Mouse (Mus musculus) liver, embryonic 15.5 days (tissue): ENCODE results near the gene Yjefn3. TPM values are rescaled to one million over a fixed set of nuclear protein-coding genes. Genes with fewer than 3 reads are reported as not detected.
A peak's percentile ranks its signal among the peaks of the same experiment; 100 is the strongest.
"Not testable (repeated sequence)": the region's sequence is repeated elsewhere in the genome, so short reads cannot be mapped to it uniquely, and the experiment has no call there.

Experiments
- ATAC-seq: fragments of 200-750 bp; cut with Nextera tagmentation; 2 replicates; pipeline ENCODE4 v1.8.0; 2017; ENCODE audit warnings: moderate number of reproducible peaks, mild to moderate bottlenecking, moderate library complexity; ENCODE audit not compliant: insufficient read depth
- H3K27ac ChIP-seq: fragments of 300-500 bp; sonication (generic); replicated peaks from 2 replicates; pipeline ENCODE4 v1.5.1; 2015; ENCODE audit warnings: mild to moderate bottlenecking, inconsistent platforms
- H3K27me3 ChIP-seq: fragments of 300-500 bp; sonication (generic); 2 replicates; pipeline ENCODE4 v1.6.1; 2015; ENCODE audit warnings: mild to moderate bottlenecking, inconsistent platforms
- H3K36me3 ChIP-seq: fragments of 300-500 bp; sonication (generic); replicated peaks from 2 replicates; pipeline ENCODE4 v1.6.1; 2015; ENCODE audit warnings: moderate library complexity, mild to moderate bottlenecking, inconsistent platforms
- H3K4me1 ChIP-seq: fragments of 300-500 bp; sonication (generic); replicated peaks from 2 replicates; pipeline ENCODE4 v1.6.1; 2015; ENCODE audit warnings: inconsistent platforms
- H3K4me2 ChIP-seq: fragments of 300-500 bp; sonication (generic); 2 replicates; pipeline ENCODE4 v1.6.1; 2015; ENCODE audit warnings: moderate library complexity, mild to moderate bottlenecking, inconsistent platforms
- H3K4me3 ChIP-seq: fragments of 300-500 bp; sonication (generic); replicated peaks from 2 replicates; pipeline ENCODE4 v1.5.1; 2015; ENCODE audit warnings: mild to moderate bottlenecking, inconsistent platforms
- H3K9ac ChIP-seq: fragments of 300-500 bp; sonication (generic); 2 replicates; pipeline ENCODE4 v1.6.1; 2015; ENCODE audit warnings: moderate library complexity, mild to moderate bottlenecking, inconsistent platforms
- H3K9me3 ChIP-seq: fragments of 300-500 bp; sonication (generic); replicated peaks from 2 replicates; pipeline ENCODE4 v1.6.1; 2016; ENCODE audit warnings: inconsistent platforms
- WGBS: fragments of 180-500 bp; shearing (Covaris S2); methylation state at CpG from one replicate; pipeline ENCODE4 v1.1.7; 2015; ENCODE audit warnings: mixed read lengths; ENCODE audit not compliant: insufficient replicate concordance; 5-methylcytosine and 5-hydroxymethylcytosine counted together
- polyA plus RNA-seq: library from polyadenylated mRNA; unstranded; fragments of >200 nt; fragmentation: Nextera tagmentation; extraction: Ambion mirVana; gene quantifications from 2 replicates; pipeline ENCODE4 v1.2.1, GENCODE M21; 2015

Yjefn3 gene
- 0.51 and 0.54 TPM in 2 replicates for polyA plus RNA-seq

DNA sequence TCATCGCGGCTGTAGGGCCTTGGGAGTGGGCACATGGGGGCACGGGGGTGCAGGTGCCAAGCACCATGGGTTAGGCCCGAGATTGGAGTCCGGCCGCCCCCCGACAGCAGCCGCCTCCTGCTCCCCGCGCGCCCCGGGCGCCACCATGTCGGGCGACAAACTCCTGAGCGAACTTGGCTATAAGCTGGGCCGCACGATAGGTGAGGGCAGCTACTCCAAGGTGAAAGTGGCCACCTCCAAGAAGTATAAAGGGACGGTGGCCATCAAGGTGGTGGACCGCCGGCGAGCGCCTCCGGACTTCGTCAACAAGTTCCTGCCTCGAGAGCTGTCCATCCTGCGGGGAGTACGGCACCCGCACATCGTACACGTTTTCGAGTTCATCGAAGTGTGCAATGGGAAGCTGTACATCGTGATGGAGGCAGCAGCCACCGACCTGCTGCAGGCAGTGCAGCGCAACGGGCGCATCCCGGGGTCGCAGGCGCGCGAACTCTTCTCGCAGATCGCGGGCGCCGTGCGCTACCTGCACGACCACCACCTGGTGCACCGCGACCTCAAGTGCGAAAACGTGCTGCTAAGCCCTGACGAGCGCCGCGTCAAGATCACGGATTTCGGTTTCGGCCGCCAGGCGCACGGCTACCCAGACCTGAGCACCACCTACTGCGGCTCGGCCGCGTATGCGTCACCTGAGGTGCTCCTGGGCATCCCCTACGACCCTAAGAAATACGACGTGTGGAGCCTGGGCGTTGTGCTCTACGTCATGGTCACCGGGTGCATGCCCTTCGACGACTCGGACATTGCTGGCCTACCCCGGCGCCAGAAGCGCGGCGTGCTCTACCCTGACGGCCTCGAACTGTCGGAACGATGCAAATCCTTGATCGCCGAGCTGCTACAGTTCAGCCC is at the start of gene Yjefn3, which contains the start of the genes Tssk6 and Ndufa13:
Gene Yjefn3, minus strand, starts transcription at position 550 of the 900 bp plus-strand sequence.
Gene Tssk6, plus strand, starts transcription at position 22 of the 900 bp plus-strand sequence.
Gene Ndufa13, minus strand, starts transcription at position 396 of the 900 bp plus-strand sequence.
- peak within 1 kb of the TSS; percentile 65 for H3K4me3 ChIP-seq
- H3K4me2 ChIP-seq, result peak within 1 kb of the TSS; percentile 99
- H3K9ac ChIP-seq, result peak within 1 kb of the TSS; percentile 88
- ATAC-seq, result peak; percentile 38
- peaks cover 74% of the 10 kb centered on the region for H3K4me1 ChIP-seq
- peaks cover 6% of the 10 kb centered on the region for H3K36me3 ChIP-seq
- no peaks in the 10 kb centered on the region for H3K9me3 ChIP-seq
- no peaks in the 10 kb centered on the region for H3K27me3 ChIP-seq
- peak within 1 kb of the TSS; percentile 96 for H3K27ac ChIP-seq
- WGBS, result 2% methylated on average over 89 of the region's 89 CpGs

DNA sequence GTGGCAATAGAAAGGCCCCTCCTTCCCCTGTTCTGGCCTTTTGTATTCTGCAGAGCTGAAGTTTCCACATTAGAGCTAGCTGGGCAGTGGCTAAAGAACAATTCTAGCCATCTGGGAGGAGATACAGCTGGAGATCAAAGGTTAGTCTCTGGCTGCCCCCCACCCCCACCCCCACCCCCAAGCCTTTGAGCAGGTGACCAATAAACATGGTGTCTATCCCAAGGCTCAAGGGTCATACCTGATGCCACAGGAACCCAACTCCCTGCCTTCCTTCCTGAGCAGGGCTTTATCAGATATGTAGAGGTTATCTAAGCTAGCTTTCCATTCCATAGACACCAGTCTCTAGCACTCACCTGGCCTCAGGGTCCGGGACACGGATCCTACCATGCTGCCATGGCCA is 47.8 kb upstream of the Yjefn3 start:
- H3K27ac ChIP-seq, result peak overlapping the region; percentile 53
- no peaks in the 10 kb centered on the region for H3K9me3 ChIP-seq
- no peak overlapping the region for H3K9ac ChIP-seq
- peaks cover 43% of the 10 kb centered on the region for H3K4me1 ChIP-seq
- peak; percentile 46; the same call in 1 of the 2 replicates for ATAC-seq
- H3K27me3 ChIP-seq, result no peaks in the 10 kb centered on the region
- no peak overlapping the region for H3K4me3 ChIP-seq
- H3K36me3 ChIP-seq, result peaks cover 45% of the 10 kb centered on the region
- 84% methylated on average over 2 of the region's 2 CpGs for WGBS
- no peak overlapping the region for H3K4me2 ChIP-seq

- H3K4me3 ChIP-seq, H3K27ac ChIP-seq, H3K27me3 ChIP-seq, H3K9ac ChIP-seq, H3K4me2 ChIP-seq, ATAC-seq, H3K9me3 ChIP-seq: not testable (repeated sequence)
- peaks cover 57% of the 10 kb centered on the region for H3K4me1 ChIP-seq
- peaks cover 21% of the 10 kb centered on the region for H3K36me3 ChIP-seq
- 62% methylated on average over 3 of the region's 3 CpGs for WGBS
Observed at GRCm38 (mm10) chr8:69942495-69942894, 40.0 kb upstream of the Yjefn3 start.

GRCm38 (mm10) chr8:69940386-69940785 is 37.9 kb upstream of the Yjefn3 start:
- H3K36me3 ChIP-seq, result peaks cover 15% of the 10 kb centered on the region
- H3K9me3 ChIP-seq, result no peaks in the 10 kb centered on the region
- WGBS, result 42% methylated on average over 2 of the region's 2 CpGs
- no peak for ATAC-seq
- no peak overlapping the region for H3K4me3 ChIP-seq
- peak overlapping the region; percentile 38 for H3K27ac ChIP-seq
- no peaks in the 10 kb centered on the region for H3K27me3 ChIP-seq
- H3K4me2 ChIP-seq, result no peak overlapping the region
- H3K4me1 ChIP-seq, result peaks cover 76% of the 10 kb centered on the region
- no peak overlapping the region for H3K9ac ChIP-seq

DNA sequence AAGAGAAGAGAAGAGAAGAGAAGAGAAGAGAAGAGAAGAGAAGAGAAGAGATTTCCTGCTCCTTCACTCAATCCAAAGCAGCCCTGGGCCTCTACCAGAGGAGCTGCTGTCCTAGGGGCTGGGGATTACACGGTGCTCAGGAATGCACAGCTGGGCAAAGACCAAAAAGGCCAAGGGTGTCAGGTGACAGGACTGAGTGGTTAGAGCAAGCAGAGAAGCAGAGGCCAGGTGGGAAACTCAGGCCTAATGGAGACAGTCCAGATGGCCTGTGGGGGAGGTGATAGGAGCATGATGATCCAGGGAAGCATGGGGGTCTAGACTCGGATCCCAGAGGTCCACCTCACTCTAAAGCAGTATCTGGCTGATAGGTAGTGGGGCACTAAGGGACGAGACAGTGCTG is 37.1 kb upstream of the Yjefn3 start:
- Histone ChIP-seq H3K4me1 (peaks cover 73% of the 10 kb centered on the region), H3K4me3 (no peak overlapping the region), H3K36me3 (peaks cover 22% of the 10 kb centered on the region), H3K9me3 (no peaks in the 10 kb centered on the region), H3K27me3 (no peaks in the 10 kb centered on the region), H3K4me2 (no peak overlapping the region), H3K27ac (peak overlapping the region; percentile 38), H3K9ac (no peak overlapping the region)
- ATAC-seq, result peak; percentile 56; the same call in 1 of the 2 replicates
- 26% methylated on average over 3 of the region's 3 CpGs for WGBS

DNA sequence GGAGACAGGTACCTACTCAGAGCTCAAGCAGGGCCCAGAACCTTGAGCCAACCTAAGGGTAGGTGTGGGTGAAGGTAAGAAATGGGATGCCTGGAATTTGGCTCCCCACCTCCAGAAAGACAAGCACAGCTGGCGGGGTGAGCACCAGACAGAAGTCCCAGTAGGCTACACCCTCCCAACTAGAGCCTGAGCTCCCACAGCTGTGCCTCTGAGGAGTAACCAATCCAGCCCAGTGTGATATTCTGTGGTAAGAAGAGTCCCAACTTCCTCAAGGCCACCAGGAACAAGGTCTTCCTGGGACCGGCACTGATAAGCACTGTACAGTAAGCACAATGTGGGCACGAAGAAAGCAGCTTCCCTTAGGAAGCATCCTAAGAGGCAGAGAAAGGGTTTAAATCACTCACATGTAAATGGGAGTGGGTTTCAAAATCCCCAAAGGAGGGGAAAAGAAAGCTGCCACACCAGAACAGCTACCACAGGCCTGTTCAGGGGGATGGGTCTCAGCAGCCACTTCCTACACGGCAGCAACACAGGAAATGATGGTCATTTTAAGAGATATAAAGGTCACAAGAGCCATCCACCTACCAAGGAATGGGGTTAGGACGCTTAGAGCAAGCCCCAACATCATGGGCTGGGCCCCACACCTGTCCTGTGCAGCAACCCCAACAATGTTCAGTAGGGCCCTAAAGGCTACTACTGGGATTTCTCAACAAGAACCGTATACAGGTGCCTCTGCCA is 35.9 kb upstream of the Yjefn3 start:
- H3K9me3 ChIP-seq, result no peaks in the 10 kb centered on the region
- H3K27me3 ChIP-seq, result no peaks in the 10 kb centered on the region
- 0 out of 2 replicates have a peak overlapping the region, but pooled peaks have one; percentile 19 for H3K27ac ChIP-seq
- no peak overlapping the region for H3K4me3 ChIP-seq
- H3K36me3 ChIP-seq, result peaks cover 34% of the 10 kb centered on the region
- no peak for ATAC-seq
- H3K4me1 ChIP-seq, result peaks cover 77% of the 10 kb centered on the region
- H3K4me2 ChIP-seq, result no peak overlapping the region
- 28% methylated on average over 6 of the region's 6 CpGs for WGBS
- H3K9ac ChIP-seq, result no peak overlapping the region

DNA sequence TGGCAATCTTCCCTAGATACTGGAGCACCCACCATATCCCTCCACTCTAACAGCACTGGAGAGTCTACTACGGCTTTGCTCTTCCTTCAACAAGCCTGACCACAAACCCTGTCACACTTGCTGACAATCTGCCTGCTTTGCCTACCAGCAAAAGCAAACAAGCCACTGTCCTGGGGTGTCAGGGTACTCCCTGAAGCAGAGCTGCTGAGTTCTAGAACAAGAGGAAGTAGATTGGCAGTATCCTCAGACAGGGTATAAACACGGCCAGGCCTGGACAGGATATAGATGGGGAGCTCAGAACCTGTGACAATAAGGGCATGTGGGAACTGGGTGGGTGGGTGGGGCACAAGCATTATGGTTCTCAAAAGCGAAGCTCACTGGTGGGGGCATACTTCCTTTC is 35.0 kb upstream of the Yjefn3 start:
- H3K4me2 ChIP-seq, result no peak overlapping the region
- no peaks in the 10 kb centered on the region for H3K27me3 ChIP-seq
- peaks cover 43% of the 10 kb centered on the region for H3K36me3 ChIP-seq
- no peak for ATAC-seq
- 0 out of 2 replicates have a peak overlapping the region, but pooled peaks have one; percentile 9 for H3K27ac ChIP-seq
- H3K4me3 ChIP-seq, result no peak overlapping the region
- 43% methylated on average over 3 of the region's 3 CpGs for WGBS
- H3K4me1 ChIP-seq, result peaks cover 73% of the 10 kb centered on the region
- no peak overlapping the region for H3K9ac ChIP-seq
- no peaks in the 10 kb centered on the region for H3K9me3 ChIP-seq

- WGBS, result 75% methylated on average over 7 of the region's 7 CpGs
- no peak overlapping the region for H3K9ac ChIP-seq
Observed at GRCm38 (mm10) chr8:69936050-69936794, 33.7 kb upstream of the Yjefn3 start.

GRCm38 (mm10) chr8:69935431-69935830 is 32.9 kb upstream of the Yjefn3 start:
- Histone ChIP-seq H3K4me3 (no peak overlapping the region), H3K9me3 (no peaks in the 10 kb centered on the region), H3K4me2 (no peak overlapping the region), H3K4me1 (peaks cover 56% of the 10 kb centered on the region), H3K27ac (no peak overlapping the region), H3K36me3 (peaks cover 58% of the 10 kb centered on the region), H3K9ac (no peak overlapping the region), H3K27me3 (no peaks in the 10 kb centered on the region)
- no peak for ATAC-seq
- WGBS, result 88% methylated on average over 3 of the region's 3 CpGs

More at GRCm38 (mm10) chr8:69936050-69936794, 33.7 kb upstream of the Yjefn3 start:
- H3K4me3 ChIP-seq, result no peak overlapping the region
- H3K4me2 ChIP-seq, result no peak overlapping the region
- no peaks in the 10 kb centered on the region for H3K9me3 ChIP-seq
- peaks cover 51% of the 10 kb centered on the region for H3K36me3 ChIP-seq
- 0 out of 2 replicates have a peak, but pooled peaks have one; percentile 2 for ATAC-seq
- peak overlapping the region; percentile 39; the same call in 1 of the 2 replicates for H3K27ac ChIP-seq
- peaks cover 64% of the 10 kb centered on the region for H3K4me1 ChIP-seq
- H3K27me3 ChIP-seq, result no peaks in the 10 kb centered on the region

DNA sequence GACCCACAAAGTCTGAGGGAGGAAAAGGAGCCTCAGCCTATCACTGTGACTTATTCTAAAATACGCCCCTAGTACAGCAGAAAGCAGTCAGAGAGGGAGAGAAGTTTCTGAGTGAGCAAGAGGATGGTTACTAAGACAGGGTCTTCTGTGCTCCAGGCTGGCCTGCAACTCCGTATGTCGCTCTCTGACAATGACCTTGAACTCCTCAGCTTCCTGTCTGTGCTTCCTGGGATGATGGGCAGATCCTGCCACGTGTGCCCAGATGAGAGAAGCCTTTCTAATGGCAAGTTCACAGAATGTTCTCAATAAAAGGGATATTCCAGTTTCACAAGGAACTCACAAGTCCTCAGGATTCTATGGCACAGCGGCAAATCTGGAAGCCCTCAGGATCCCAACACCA is 32.1 kb upstream of the Yjefn3 start:
- WGBS, result 75% methylated on average over 5 of the region's 5 CpGs
- no peak for ATAC-seq
- Histone ChIP-seq H3K4me2 (no peak overlapping the region), H3K4me3 (no peak overlapping the region), H3K27ac (no peak overlapping the region), H3K36me3 (peaks cover 58% of the 10 kb centered on the region), H3K27me3 (no peaks in the 10 kb centered on the region), H3K9me3 (no peaks in the 10 kb centered on the region), H3K9ac (no peak overlapping the region), H3K4me1 (peaks cover 48% of the 10 kb centered on the region)
